Mouse (Mus musculus): ENCODE measurements around the gene Smyd4.
A peak's percentile ranks its signal among the peaks of the same experiment; 100 is the strongest.

Gene Smyd4

DNA sequence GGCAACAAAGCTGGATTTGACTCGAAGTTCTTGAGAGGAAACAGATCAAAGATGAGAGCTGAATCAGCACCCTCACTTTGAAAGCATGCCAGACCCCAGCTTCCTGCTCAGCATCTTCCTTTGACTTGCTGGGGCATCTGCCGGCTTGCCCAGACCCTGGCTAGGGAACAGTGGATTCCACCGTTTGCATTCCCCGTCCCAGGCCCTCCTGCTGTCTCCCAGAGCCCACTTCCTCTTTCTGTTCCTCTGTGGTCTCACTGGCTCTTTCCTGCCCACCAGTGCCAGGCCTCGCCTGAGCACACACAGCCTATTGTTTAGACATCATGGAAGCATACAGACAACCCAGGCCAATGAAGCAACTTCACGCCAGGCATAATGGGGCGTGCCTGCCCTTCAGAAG, 66.9 kb downstream of the Smyd4 start:
- ATAC-seq (ENCODE audit: insufficient number of reproducible peaks, low FRiP score, low TSS enrichment) = no peak

- ATAC-seq (ENCODE audit: insufficient number of reproducible peaks, low FRiP score, low TSS enrichment) = no peak
Measured at GRCm38 (mm10) chr11:75415994-75416393, 67.8 kb downstream of the Smyd4 start.

GRCm38 (mm10) chr11:75420037-75420436, 71.8 kb downstream of the Smyd4 start:
- no peak for ATAC-seq (ENCODE audit: insufficient number of reproducible peaks, low FRiP score, low TSS enrichment)

- ATAC-seq (ENCODE audit: insufficient number of reproducible peaks, low FRiP score, low TSS enrichment) = no peak
Measured at GRCm38 (mm10) chr11:75420810-75421374, 72.7 kb downstream of the Smyd4 start.

DNA sequence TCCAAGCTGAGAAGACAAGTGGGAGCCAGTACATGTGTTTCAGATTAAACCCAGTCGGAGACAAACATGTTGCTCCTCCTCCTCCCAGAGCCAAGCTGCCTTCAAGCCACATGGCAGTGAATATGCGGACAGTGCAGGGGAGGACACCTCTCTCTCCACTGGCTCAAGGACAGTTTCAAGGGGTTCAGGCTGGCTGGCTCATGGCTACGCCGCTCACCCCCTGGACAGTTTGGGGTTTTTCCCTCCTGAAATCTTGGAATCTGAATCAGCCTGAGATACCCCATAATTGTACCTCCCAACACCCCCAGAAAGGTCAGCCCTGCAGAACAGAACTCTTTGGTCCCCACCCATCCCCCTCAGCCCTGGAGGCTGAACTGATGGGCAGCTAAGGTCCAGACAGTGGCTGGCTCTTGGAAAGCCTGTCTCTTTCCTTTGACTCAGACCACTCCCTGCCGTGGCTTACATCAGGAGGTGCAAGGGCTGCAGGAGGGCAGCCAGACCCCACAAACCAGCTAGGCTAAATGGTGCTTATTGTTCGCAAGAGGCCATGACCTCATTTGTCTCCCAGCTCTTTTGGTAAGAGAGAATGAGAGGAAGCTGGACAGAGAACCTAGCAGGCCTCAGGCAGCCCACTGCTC, 73.3 kb downstream of the Smyd4 start:
- no peak for ATAC-seq (ENCODE audit: insufficient number of reproducible peaks, low FRiP score, low TSS enrichment)

DNA sequence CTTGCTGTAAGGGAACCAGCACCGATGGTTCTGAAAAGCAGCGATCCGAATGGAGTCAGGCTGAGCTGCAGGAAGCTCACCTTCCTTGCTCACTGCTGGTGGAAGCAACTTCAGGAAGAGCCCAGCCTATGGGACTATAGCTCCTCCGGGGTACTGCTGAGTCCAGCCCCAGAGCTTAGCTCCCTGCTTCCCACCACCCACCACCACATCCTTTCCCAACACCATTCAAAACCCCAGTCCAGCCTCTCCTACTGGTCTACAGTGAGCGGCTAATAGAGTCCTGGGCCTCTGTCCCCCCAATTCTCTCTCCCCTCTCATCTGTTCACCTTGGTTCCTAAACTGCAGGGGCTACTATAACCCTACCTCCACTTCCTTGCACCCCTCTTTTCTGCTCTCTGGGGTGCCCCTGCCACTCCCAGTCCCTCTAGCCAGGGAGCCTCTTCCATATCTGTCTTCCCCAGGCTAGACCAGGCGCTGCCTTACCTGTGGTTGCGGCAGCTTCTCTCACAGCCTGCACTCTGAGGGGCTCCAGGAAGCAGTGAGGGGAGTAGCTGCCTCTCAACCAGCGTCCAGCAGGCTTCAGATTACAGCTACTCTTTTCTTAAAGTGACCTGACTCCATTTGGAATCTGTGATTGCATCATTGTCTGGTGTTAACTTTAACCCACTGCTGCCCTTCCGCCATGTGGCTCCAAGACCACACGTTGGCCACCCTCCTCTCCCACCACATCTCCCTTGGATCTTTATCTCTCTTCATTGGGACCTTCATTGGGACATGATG, 74.0 kb downstream of the Smyd4 start, which contains the start of gene Serpinf1:
Gene Serpinf1 (minus strand): TSS at position 689 of the 780 bp plus-strand sequence.
- ATAC-seq (ENCODE audit: insufficient number of reproducible peaks, low FRiP score, low TSS enrichment) = no peak

GRCm38 (mm10) chr11:75423091-75423490, 74.9 kb downstream of the Smyd4 start:
- ATAC-seq (ENCODE audit: insufficient number of reproducible peaks, low FRiP score, low TSS enrichment) = no peak

DNA sequence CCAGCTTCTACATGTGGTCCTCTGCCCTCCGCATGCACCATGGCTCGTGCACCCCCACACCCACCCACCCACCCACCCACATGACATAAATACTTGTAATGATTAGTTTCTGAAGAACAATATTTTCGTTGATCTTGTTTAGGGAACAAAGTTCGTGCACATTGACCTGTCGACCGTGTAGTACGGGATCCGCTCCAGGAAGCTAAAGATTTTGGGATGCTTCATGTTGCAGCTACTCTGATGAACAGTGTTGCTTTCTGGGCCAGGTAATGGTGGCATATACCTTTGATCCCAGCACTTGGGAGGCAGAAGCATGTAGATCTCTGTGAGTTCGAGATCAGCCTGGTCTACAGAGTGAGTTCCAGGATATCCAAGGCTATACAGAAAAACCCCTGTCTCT, 75.8 kb downstream of the Smyd4 start:
- ATAC-seq (ENCODE audit: insufficient number of reproducible peaks, low FRiP score, low TSS enrichment) = no peak

- ATAC-seq (ENCODE audit: insufficient number of reproducible peaks, low FRiP score, low TSS enrichment) = no peak
Measured at GRCm38 (mm10) chr11:75424459-75424858, 76.2 kb downstream of the Smyd4 start.

DNA sequence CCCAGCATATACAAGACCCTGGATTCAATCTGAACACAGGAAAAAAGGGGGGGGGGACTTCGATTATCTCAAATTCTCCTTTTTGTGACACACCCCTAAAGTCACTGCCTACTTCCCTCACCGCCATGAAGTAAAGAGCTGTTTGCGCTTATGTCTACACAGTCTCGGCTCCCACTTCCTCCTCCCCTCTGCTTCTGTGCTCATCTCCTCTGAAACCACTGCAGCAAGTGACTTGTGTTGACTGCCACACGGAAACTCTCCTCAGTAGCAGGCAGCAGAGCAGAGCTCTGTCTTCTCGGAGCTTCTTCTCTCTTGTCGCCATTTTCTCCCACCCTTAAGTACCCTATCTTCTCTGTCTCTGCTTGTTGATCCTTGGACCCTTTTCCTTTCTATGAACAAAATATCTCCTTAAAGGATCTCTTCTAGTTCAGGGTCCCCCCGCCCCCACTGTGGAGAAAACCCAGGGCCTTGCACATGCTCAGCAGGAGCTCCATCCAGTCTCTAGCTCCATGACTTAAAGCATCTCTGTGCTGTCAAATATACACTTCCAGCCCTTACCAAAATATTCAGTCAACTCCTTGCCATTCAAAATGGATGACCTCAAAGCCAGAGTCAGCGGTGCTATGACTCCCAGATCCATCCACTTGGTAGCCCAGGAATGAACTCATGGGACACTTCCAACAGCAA, 80.9 kb downstream of the Smyd4 start:
- ATAC-seq (ENCODE audit: insufficient number of reproducible peaks, low FRiP score, low TSS enrichment) = no peak

DNA sequence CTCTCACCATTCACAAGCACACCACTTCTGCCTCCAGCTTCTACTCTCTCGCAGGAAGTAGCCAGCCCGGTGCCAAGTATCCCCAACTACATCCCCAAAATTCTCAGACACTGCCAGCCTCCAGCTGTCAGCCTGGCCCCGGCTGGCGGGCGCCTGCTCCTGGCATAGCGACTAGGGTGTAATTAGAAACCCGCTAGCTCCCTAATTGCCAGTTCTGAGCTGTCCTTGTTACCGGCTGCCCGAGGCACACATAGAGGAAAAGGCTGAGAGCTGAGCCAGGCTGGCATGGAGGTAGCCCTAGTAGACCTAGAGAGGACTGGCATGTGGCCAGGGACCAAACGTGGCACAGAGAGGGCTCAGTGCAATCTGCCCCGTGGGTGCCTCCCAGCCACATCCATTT, 83.1 kb downstream of the Smyd4 start:
- peak; percentile 49; the same call in 1 of the 2 replicates for ATAC-seq (ENCODE audit: insufficient number of reproducible peaks, low FRiP score, low TSS enrichment)

DNA sequence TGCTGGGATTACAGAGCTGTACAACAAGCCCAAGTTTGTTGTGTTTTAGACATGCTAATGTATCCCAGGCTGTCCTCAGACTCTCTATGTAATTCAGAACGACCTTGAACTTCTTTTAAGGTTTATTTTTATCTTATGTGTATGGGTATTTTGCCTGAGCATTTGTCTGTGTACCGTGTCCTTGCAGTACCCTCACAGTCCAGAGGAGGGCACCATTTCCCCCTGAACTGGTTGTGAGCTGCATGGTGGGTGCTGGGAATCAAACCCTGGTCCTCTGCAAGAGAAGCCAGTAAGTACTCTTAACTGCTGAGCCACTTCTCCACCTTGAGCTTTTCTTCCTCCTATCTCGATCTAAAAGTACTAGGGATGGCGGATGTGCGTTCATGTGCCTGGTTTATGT, 85.9 kb downstream of the Smyd4 start:
- ATAC-seq (ENCODE audit: insufficient number of reproducible peaks, low FRiP score, low TSS enrichment) = no peak

GRCm38 (mm10) chr11:75438194-75438593, 90.0 kb downstream of the Smyd4 start:
- no peak for ATAC-seq (ENCODE audit: insufficient number of reproducible peaks, low FRiP score, low TSS enrichment)

- no peak for ATAC-seq (ENCODE audit: insufficient number of reproducible peaks, low FRiP score, low TSS enrichment)
Measured at GRCm38 (mm10) chr11:75438804-75439203, 90.6 kb downstream of the Smyd4 start.

- ATAC-seq (ENCODE audit: insufficient number of reproducible peaks, low FRiP score, low TSS enrichment) = no peak
Measured at GRCm38 (mm10) chr11:75439363-75439762, 91.1 kb downstream of the Smyd4 start, which contains the start of gene Serpinf2. TSS of gene Serpinf2 (minus strand) at chr11:75439591.

- ATAC-seq (ENCODE audit: insufficient number of reproducible peaks, low FRiP score, low TSS enrichment) = no peak
Measured at GRCm38 (mm10) chr11:75439951-75440350, 91.7 kb downstream of the Smyd4 start.

- ATAC-seq (ENCODE audit: insufficient number of reproducible peaks, low FRiP score, low TSS enrichment) = no peak
Measured at GRCm38 (mm10) chr11:75441034-75441433, 92.8 kb downstream of the Smyd4 start.

DNA sequence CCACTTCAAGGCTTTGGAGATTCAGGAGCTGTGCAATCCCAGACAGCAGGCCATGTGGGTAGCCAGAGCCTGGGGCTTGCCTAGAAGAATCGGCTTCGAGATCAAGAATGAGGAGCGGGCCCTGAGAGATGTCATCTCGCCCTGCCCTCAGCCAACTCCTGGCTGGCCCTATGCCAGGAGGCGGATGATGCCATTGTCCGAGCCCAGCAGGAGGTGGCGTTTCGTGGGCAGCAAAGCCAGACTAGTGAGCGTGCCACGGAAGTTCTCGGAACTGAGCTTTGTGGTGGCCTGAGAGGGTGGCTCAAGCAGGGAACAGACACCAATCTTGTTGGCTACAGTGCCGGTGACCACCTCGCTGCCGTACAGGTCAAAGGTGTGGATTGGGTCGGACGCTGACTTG, 93.4 kb downstream of the Smyd4 start:
- ATAC-seq (ENCODE audit: insufficient number of reproducible peaks, low FRiP score, low TSS enrichment) = no peak

DNA sequence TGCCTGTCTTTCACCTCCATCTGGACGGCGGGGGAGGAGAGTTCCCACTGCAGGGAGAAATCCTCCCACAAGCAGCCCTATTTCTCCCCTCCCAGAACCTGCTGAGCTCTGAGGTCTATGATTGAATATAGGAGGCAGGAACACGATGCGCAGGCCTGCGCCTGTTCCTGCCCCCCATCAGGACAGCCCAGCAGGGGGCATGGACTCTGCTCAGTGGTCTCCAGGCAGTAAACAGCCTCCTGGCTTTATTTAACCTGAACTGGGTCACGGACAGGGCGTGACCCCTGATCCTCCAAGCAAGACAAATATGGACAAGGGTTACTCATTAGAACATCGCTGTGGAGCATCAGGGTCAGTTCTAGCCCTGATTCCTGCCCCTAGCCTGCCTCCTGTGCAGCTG, 95.5 kb downstream of the Smyd4 start:
- no peak for ATAC-seq (ENCODE audit: insufficient number of reproducible peaks, low FRiP score, low TSS enrichment)

DNA sequence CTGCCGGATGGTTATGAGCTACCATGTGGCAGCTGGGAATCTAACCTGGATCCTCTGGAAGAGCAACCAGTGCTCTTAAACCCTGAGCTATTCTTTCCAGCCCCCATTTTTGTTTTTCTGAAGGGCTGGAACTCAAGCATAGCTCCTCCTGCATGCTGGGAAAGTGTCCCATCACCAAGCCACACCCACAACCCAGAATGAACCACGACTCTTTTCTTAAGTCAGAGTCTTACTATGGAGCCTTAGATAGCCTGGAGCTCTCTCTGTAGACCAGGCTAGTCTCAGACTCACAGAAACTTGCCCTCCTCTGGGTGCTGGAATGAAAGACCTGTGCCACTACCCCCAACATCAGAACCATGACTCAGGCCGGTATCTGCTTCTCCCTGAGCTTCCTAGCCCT, 100.3 kb downstream of the Smyd4 start:
- no peak for ATAC-seq (ENCODE audit: insufficient number of reproducible peaks, low FRiP score, low TSS enrichment)

DNA sequence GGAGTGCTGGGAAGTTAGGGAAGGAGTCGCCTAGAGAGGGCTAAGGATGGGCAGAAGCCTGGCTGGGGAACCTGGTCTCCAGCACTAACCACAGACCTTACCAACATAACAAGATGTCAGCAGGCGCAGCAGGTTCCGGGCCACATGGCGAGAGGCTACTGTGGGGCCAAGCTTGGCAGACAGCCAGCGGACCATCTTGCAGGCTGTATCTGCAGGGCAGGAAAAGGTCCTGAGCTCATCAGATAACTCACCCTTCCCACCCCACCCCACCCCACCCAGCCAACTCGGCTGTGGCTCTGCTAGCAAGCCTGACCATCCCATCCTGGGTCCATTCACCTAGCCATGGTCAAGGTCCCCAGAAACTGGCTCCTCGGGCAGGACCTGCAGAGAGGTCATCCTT, 101.5 kb downstream of the Smyd4 start:
- ATAC-seq (ENCODE audit: insufficient number of reproducible peaks, low FRiP score, low TSS enrichment) = no peak

Data from cerebellum, adult (tissue).